Mouse (Mus musculus) testis, adult 2 months (tissue): ENCODE data around the gene Bdh1. TPM values are rescaled to one million over a fixed set of nuclear protein-coding genes. Genes with fewer than 3 reads are reported as not detected.

Source experiments
- H3K27ac ChIP-seq: fragments of 200-500 bp; 2 replicates; pipeline ENCODE4 v1.5.1; 2012; ENCODE audit warnings: low read depth, low read length; ENCODE audit not compliant: control insufficient read depth, insufficient read depth
- H3K27me3 ChIP-seq: fragments of 200-500 bp; 2 replicates; pipeline ENCODE4 v1.6.1; 2012; ENCODE audit warnings: mild to moderate bottlenecking, low read length, moderate library complexity; ENCODE audit not compliant: control insufficient read depth, insufficient read depth
- H3K36me3 ChIP-seq: fragments of 200-500 bp; 2 replicates; pipeline ENCODE4 v1.6.1; 2012; ENCODE audit warnings: mild to moderate bottlenecking, low read length; ENCODE audit not compliant: control insufficient read depth, insufficient read depth
- H3K4me1 ChIP-seq: fragments of 200-500 bp; 2 replicates; pipeline ENCODE4 v1.6.1; 2012; ENCODE audit warnings: low read length; ENCODE audit not compliant: control insufficient read depth, insufficient read depth
- H3K4me3 ChIP-seq: fragments of 200-500 bp; 2 replicates; pipeline ENCODE4 v1.5.1; 2012; ENCODE audit warnings: low read depth, mild to moderate bottlenecking, low read length, moderate library complexity, mixed read lengths; ENCODE audit not compliant: control insufficient read depth
- CTCF ChIP-seq: fragments of 200-500 bp; IDR thresholded peaks from 2 replicates; pipeline ENCODE4 v1.5.1; 2012; ENCODE audit warnings: low read depth, mild to moderate bottlenecking, inconsistent platforms, low read length, moderate library complexity; ENCODE audit not compliant: control insufficient read depth, insufficient read depth, insufficient replicate concordance
- POLR2A ChIP-seq: fragments of 200-500 bp; IDR thresholded peaks from 2 replicates; pipeline ENCODE4 v1.6.1; 2012; ENCODE audit warnings: low read depth, mild to moderate bottlenecking, inconsistent platforms, low read length, moderate library complexity; ENCODE audit not compliant: control insufficient read depth
- polyA plus RNA-seq: library from polyadenylated mRNA; depleted of rRNA; stranded (reverse); fragments of >200 nt; gene quantifications from 2 replicates; pipeline ENCODE4 v1.2.3, GENCODE M21; 2012; rRNA removed

Gene Bdh1
- polyA plus RNA-seq, 1 experiment: 8.9 TPM

DNA sequence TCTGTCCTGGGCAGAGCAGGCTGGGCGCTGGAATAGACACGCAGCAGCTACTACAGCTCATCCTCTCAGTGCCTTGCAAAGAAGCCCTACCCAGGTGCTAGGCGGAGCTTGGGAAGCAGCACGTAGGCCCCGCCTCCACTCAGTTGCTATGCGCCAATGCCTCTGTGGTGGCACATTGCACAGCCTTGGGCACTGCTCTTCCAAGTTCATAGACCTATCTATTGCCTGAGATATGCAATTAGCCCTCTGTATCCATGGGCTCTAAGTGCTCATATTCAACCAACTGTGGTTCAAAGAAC lies 85.3 kb downstream of the Bdh1 start:
- Histone ChIP-seq H3K27ac (no peak overlapping the region), H3K4me1 (peaks cover 9% of the 10 kb centered on the region), H3K36me3 (no peaks in the 10 kb centered on the region), H3K27me3 (no peaks in the 10 kb centered on the region), H3K4me3 (no peak overlapping the region)
- TF ChIP-seq POLR2A: no peak
- no peak for TF ChIP-seq CTCF

DNA sequence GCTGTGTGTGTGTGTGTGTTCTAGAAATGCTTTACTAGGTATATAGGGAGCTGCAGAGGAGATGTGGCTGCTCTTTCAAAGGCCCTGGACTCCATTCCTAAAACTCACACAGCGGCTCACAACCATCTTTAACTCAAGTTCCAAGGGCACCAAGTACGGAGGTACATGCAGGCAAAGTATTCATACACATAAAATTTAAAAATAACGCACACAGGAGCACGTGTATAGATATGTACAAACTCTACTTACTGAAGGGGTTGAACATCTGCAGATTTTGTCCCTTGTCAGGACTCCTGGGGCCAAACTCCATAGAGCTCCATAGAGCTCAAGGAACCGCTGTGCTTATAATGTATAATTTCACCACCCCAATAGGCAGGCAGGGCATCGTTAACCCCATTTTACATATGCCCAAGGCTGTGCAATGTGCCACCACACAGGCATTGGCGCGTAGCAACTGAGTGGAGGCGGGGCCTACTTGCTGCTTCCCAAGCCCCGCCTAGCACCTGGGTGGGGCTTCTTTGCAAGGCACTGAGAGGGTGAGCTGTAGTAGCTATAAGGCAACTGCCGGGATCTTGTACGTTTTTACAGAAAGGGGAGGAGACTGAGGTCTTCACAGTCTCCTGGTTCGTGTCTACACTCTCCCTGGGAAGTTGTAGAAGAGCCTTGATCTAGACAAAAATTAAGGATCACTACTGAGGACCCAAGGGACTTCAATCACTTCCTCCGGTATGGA lies 85.9 kb downstream of the Bdh1 start:
- Histone ChIP-seq H3K4me3 (no peak overlapping the region), H3K27ac (no peak overlapping the region), H3K27me3 (no peaks in the 10 kb centered on the region), H3K36me3 (no peaks in the 10 kb centered on the region), H3K4me1 (peaks cover 9% of the 10 kb centered on the region)
- TF ChIP-seq CTCF (no peak), POLR2A (no peak)

Other genes starting within 250 kb of the Bdh1 start
- 3.8 TPM in 2 replicates for gene Acap2, start 221.0 kb upstream of the Bdh1 start, polyA plus RNA-seq
- gene Ppp1r2, start 147.0 kb upstream of the Bdh1 start, polyA plus RNA-seq: 38.9 and 41.0 TPM in 2 replicates
- gene Apod, start 107.5 kb upstream of the Bdh1 start, polyA plus RNA-seq: 0.46 and 1.8 TPM in 2 replicates
- 9.3 and 12.9 TPM in 2 replicates for gene Dlg1, start 241.2 kb downstream of the Bdh1 start, polyA plus RNA-seq